Comparison of ENCODE assay signal across 18 mouse cellular contexts in genomic region chr4:101400025-101400594, GRCm38 (mm10). TPM values are rescaled to one million over a fixed set of nuclear protein-coding genes. Genes with fewer than 3 reads are reported as not detected.
DNase-seq lines count a peak whose midpoint lies in the region; ATAC-seq and TF ChIP-seq lines count a peak whose summit lies in the region.
"Had no signal": no experiment of that assay in that cellular context is flagged by ENCODE, and none has a peak within 500 bp of the region (broad histone marks: within the 10 kb centered on the region; RNA-seq: fewer than 3 reads in every experiment).

No protein-coding gene starts in this region.

- H3K27ac ChIP-seq in heart, embryonic 13.5 days (replicated peaks): no peak overlapping the region
- H3K27ac ChIP-seq in liver, embryonic 15.5 days (replicated peaks): no peak overlapping the region
- no peak overlapping the region for H3K27ac ChIP-seq in hindbrain, embryonic 13.5 days
- H3K27ac ChIP-seq: embryonic facial prominence, embryonic 13.5 days; forebrain, embryonic 12.5 days; hindbrain, embryonic 15.5 days had no signal

- H3K9ac ChIP-seq in heart, embryonic 13.5 days: no peak overlapping the region
- H3K9ac ChIP-seq in liver, embryonic 15.5 days: no peak overlapping the region
- H3K9ac ChIP-seq in hindbrain, embryonic 13.5 days: no peak overlapping the region
- H3K9ac ChIP-seq: embryonic facial prominence, embryonic 13.5 days; forebrain, embryonic 12.5 days; hindbrain, embryonic 15.5 days had no signal

- H3K4me1 ChIP-seq in heart, embryonic 13.5 days: peaks cover 3% of the 10 kb centered on the region; the same call in 1 of the 2 replicates
- no peaks in the 10 kb centered on the region; the same call in 1 of the 2 replicates for H3K4me1 ChIP-seq in liver, embryonic 15.5 days (replicated peaks)
- no peaks in the 10 kb centered on the region for H3K4me1 ChIP-seq in hindbrain, embryonic 13.5 days (replicated peaks)
- no peaks in the 10 kb centered on the region for H3K4me1 ChIP-seq in lung, adult 2 months (ENCODE audit: control insufficient read depth, insufficient read depth, low read length)
- H3K4me1 ChIP-seq: forebrain, embryonic 12.5 days; hindbrain, embryonic 15.5 days had no signal

- H3K36me3 ChIP-seq in heart, embryonic 13.5 days: no peaks in the 10 kb centered on the region
- no peaks in the 10 kb centered on the region for H3K36me3 ChIP-seq in liver, embryonic 15.5 days (replicated peaks)
- H3K36me3 ChIP-seq in hindbrain, embryonic 13.5 days: no peaks in the 10 kb centered on the region
- H3K36me3 ChIP-seq: embryonic facial prominence, embryonic 13.5 days; forebrain, embryonic 12.5 days; hindbrain, embryonic 15.5 days had no signal

- no peak for TF ChIP-seq POLR2A in lung, adult 2 months (IDR thresholded peaks at IDR 0.05; ENCODE audit: borderline replicate concordance, extremely low read depth, low read depth, low read length)

- no peaks in the 10 kb centered on the region for H3K27me3 ChIP-seq in heart, embryonic 13.5 days (replicated peaks)
- no peaks in the 10 kb centered on the region for H3K27me3 ChIP-seq in liver, embryonic 15.5 days
- H3K27me3 ChIP-seq in hindbrain, embryonic 13.5 days: no peaks in the 10 kb centered on the region
- H3K27me3 ChIP-seq: embryonic facial prominence, embryonic 13.5 days; forebrain, embryonic 12.5 days; hindbrain, embryonic 15.5 days had no signal

- no peak overlapping the region for H3K4me2 ChIP-seq in heart, embryonic 13.5 days
- H3K4me2 ChIP-seq in liver, embryonic 15.5 days: no peak overlapping the region; the same call in 1 of the 2 replicates
- no peak overlapping the region for H3K4me2 ChIP-seq in hindbrain, embryonic 13.5 days
- H3K4me2 ChIP-seq: embryonic facial prominence, embryonic 13.5 days; forebrain, embryonic 12.5 days; hindbrain, embryonic 15.5 days had no signal

- H3K9me3 ChIP-seq in heart, embryonic 13.5 days: peaks cover 5% of the 10 kb centered on the region; the same call in 1 of the 2 replicates
- H3K9me3 ChIP-seq in liver, embryonic 15.5 days (replicated peaks): no peaks in the 10 kb centered on the region
- no peaks in the 10 kb centered on the region for H3K9me3 ChIP-seq in hindbrain, embryonic 13.5 days
- H3K9me3 ChIP-seq: embryonic facial prominence, embryonic 13.5 days; forebrain, embryonic 12.5 days; hindbrain, embryonic 15.5 days had no signal

- WGBS in heart, embryonic 13.5 days: 27% methylated on average over 4 of the region's 4 CpGs
- 38% methylated on average over 4 of the region's 4 CpGs for WGBS in liver, embryonic 15.5 days (ENCODE audit: insufficient replicate concordance)
- 85% methylated on average over 4 of the region's 4 CpGs for WGBS in hindbrain, embryonic 13.5 days
- 57% methylated on average over 4 of the region's 4 CpGs for WGBS in lung, adult 2 months

- no peak overlapping the region for H3K4me3 ChIP-seq in heart, embryonic 13.5 days
- no peak overlapping the region for H3K4me3 ChIP-seq in liver, embryonic 15.5 days (replicated peaks)
- no peak overlapping the region for H3K4me3 ChIP-seq in hindbrain, embryonic 13.5 days
- H3K4me3 ChIP-seq in lung, adult 2 months (replicated peaks; ENCODE audit: extremely low read depth, low read depth, low read length): no peak overlapping the region
- H3K4me3 ChIP-seq: embryonic facial prominence, embryonic 13.5 days; forebrain, embryonic 12.5 days; hindbrain, embryonic 15.5 days had no signal

- no peak for DNase-seq in heart, adult 18-20 months
- DNase-seq in ZHBTc4 (ENCODE audit: low read depth, low spot score): peak; percentile 60
- no peak for DNase-seq in spleen, postnatal 10 days (ENCODE audit: low spot score in 2 of 2)
- no peak for DNase-seq in lung, adult 2 months
- DNase-seq: adrenal gland, adult 2 months; adrenal gland, postnatal 25 days; cerebellum, adult 18-20 months; cerebellum, adult 9-11 months; cerebellum, postnatal 36 days; gastrocnemius, postnatal 14 days; heart, postnatal 10 days had no signal

- peak; percentile 25; the same call in 1 of the 2 replicates for ATAC-seq in heart, embryonic 13.5 days (ENCODE audit: extremely low read depth, insufficient number of reproducible peaks, low FRiP score, low TSS enrichment)
- ATAC-seq in liver, embryonic 15.5 days (ENCODE audit: insufficient read depth): peak; percentile 85
- ATAC-seq in hindbrain, embryonic 13.5 days (ENCODE audit: low FRiP score): no peak
- ATAC-seq: forebrain, embryonic 16.5 days had no signal

- TF ChIP-seq CTCF in lung, adult 2 months (IDR thresholded peaks at IDR 0.05; ENCODE audit: insufficient read depth, low read length): no peak

RNA-seq across cellular contexts. Expression of gene Ak4, which starts 19.0 kb away (rescaled TPM):
- 18.9 and 22.1 TPM in 2 replicates for polyA plus RNA-seq in heart, embryonic 13.5 days (2015; fragmentation: Nextera tagmentation; extraction: Ambion mirVana)
- total RNA-seq in heart, adult 18-20 months (2021): 10 to 100 TPM; 31.6 to 40.8 TPM
- 14.9 and 17.8 TPM in 2 replicates for polyA plus RNA-seq in liver, embryonic 15.5 days (2015; fragmentation: Nextera tagmentation; extraction: Ambion mirVana)
- 7.5 and 7.9 TPM in 2 replicates for polyA plus RNA-seq in hindbrain, embryonic 13.5 days (2015; fragmentation: Nextera tagmentation; extraction: Ambion mirVana)
- polyA plus RNA-seq in lung, adult 2 months (2012; rRNA removed): 1.6 and 1.7 TPM in 2 replicates
